Mouse (Mus musculus): Measurements from ENCODE around the gene Tmem177. TPM values are rescaled to one million over a fixed set of nuclear protein-coding genes. Genes with fewer than 3 reads are reported as not detected.

The Tmem177 gene
- polyA plus RNA-seq, 1 experiment from 2014 or later = 4.4 TPM

DNA sequence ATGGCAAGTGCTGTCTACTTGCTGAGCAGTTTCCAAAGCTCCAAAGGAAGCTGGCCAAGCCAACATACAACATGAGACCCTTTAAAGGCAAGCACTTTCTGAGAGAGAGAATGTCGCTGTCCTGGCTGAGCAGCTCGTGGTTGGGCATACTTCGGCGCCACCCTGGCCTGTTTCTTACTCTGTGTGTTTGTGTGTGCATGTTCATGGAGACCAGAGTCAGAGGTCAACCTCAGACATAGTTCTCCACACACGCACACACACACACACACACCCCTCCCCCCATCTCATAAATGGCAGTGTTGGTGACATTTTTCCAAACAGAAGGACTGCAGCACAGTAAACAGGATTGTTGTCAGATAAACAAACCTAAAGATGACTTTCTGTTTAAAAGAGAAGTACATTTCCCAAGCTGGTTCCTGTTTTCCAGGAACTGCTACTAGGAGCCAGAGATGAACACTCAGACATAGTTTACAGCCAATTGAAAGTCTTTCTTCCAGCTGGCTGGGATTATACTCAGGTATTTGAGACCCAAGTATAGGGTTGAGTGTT is 3.9 kb upstream of the Tmem177 start:
- DNase-seq (no peak), ATAC-seq (ENCODE audit: low read depth) (no peak)
- WGBS (ENCODE audit: insufficient replicate concordance) = 61% methylated on average over 5 of the region's 5 CpGs
- H3K27ac ChIP-seq = no peak overlapping the region
- H3K9ac ChIP-seq = no peak overlapping the region
- H3K4me2 ChIP-seq = no peak overlapping the region
- H3K9me3 ChIP-seq (replicated peaks) = no peaks in the 10 kb centered on the region
- H3K36me3 ChIP-seq = no peaks in the 10 kb centered on the region
- no peaks in the 10 kb centered on the region for H3K27me3 ChIP-seq
- no peak overlapping the region for H3K4me3 ChIP-seq (replicated peaks)
- peaks cover 27% of the 10 kb centered on the region for H3K4me1 ChIP-seq (replicated peaks)

DNA sequence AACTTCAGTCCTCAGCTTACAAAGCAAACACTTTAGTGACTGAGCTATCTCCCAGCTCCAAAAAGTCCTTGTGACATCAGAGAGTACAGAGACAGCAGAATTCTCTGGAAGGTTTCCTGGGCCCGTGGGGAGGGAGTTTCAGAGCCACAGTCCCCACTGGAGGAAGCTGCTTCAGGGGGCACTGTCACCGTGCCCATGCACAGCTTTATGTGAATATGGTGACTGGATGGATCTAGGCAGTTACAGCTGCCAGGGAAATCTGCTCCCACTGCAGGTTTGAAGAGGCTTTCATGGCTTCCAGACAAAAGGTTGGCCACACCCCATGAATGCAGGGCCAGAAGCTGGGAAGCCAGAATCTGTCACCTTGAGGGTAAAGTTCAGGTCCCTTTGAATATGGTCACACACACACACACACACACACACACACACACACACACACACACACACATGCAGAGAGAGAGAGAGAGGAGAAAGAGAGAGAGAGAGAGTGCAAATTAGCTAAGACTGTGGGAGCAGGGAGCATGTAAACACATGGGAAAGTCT is 5.7 kb downstream of the Tmem177 start:
- no peak overlapping the region for H3K4me3 ChIP-seq (replicated peaks)
- 65% methylated on average over 2 of the region's 2 CpGs for WGBS (ENCODE audit: insufficient replicate concordance)
- peaks cover 14% of the 10 kb centered on the region; the same call in 1 of the 2 replicates for H3K36me3 ChIP-seq
- no peak overlapping the region for H3K4me2 ChIP-seq
- no peaks in the 10 kb centered on the region for H3K27me3 ChIP-seq
- no peak for ATAC-seq (ENCODE audit: low read depth)
- DNase-seq = no peak
- H3K9ac ChIP-seq = no peak overlapping the region
- no peak overlapping the region for H3K27ac ChIP-seq
- no peaks in the 10 kb centered on the region for H3K9me3 ChIP-seq (replicated peaks)
- H3K4me1 ChIP-seq (replicated peaks) = peaks cover 19% of the 10 kb centered on the region

DNA sequence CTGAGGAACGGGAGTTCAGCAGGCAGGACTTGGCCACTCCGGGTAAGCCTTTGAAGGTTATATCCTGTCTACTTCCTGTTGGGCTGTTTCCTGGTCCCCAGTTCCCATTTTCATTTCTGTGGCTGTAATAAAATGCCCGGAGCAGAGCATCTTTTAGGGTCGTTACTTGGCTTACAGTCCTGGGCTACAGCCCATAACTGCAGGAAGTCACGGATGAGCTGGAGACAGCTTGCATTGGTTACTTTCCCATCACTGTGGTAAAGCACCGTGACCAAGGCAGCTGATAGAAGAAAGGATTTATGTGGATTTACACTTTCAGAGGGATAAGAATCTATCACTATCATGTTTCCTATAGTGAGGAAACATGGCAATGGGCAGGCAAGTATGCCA is 9.8 kb downstream of the Tmem177 start:
- H3K27ac ChIP-seq = no peak overlapping the region
- H3K27me3 ChIP-seq = no peaks in the 10 kb centered on the region
- H3K4me2 ChIP-seq = no peak overlapping the region
- no peaks in the 10 kb centered on the region for H3K9me3 ChIP-seq (replicated peaks)
- no peak overlapping the region for H3K9ac ChIP-seq
- H3K4me3 ChIP-seq (replicated peaks) = no peak overlapping the region
- WGBS (ENCODE audit: insufficient replicate concordance) = 30% methylated on average over 6 of the region's 6 CpGs
- ATAC-seq (ENCODE audit: low read depth) (no peak), DNase-seq (no peak)
- H3K36me3 ChIP-seq = no peaks in the 10 kb centered on the region
- 0 out of 2 replicates have a peak, but pooled peaks cover 7% of the 10 kb centered on the region for H3K4me1 ChIP-seq (replicated peaks)

DNA sequence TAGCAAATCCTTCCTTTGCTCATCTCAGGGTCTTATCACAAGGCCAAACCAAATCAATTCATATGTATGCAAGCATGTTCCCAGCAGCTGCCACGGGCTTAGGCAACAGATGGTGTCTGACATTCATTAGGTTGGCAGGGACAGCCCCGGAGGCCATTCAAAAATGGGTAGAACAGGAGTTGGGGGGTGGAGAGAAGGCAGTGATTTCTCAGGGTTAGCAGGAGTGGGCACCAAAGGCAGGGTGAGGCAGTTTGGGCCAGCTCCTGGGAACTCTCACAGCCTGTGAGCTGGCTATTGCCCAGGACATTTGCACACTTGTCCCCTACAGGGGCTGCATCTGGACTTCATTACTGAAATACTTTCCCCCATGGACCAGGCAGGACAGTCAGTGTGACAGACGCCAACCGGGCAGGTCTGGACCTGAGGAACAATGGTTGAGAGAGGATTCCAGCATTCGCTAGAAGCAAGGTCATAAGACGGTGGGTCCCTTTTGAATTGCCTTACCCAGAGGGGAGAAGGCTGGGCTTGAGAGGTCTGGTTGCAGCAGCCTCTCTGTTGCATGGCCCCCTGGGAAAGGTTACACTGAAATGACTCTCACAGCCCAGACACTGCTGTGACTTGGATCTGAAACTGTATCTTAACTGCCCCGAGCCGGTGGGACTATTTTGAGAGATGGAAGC is 10.3 kb downstream of the Tmem177 start:
- H3K4me3 ChIP-seq (replicated peaks) = no peak overlapping the region
- no peak overlapping the region for H3K27ac ChIP-seq
- no peak overlapping the region for H3K4me2 ChIP-seq
- no peaks in the 10 kb centered on the region for H3K36me3 ChIP-seq
- H3K9ac ChIP-seq = no peak overlapping the region
- 55% methylated on average over 8 of the region's 8 CpGs for WGBS (ENCODE audit: insufficient replicate concordance)
- H3K27me3 ChIP-seq = no peaks in the 10 kb centered on the region
- no peaks in the 10 kb centered on the region for H3K9me3 ChIP-seq (replicated peaks)
- DNase-seq = no peak
- 0 out of 2 replicates have a peak, but pooled peaks cover 7% of the 10 kb centered on the region for H3K4me1 ChIP-seq (replicated peaks)
- ATAC-seq (ENCODE audit: low read depth) = no peak

DNA sequence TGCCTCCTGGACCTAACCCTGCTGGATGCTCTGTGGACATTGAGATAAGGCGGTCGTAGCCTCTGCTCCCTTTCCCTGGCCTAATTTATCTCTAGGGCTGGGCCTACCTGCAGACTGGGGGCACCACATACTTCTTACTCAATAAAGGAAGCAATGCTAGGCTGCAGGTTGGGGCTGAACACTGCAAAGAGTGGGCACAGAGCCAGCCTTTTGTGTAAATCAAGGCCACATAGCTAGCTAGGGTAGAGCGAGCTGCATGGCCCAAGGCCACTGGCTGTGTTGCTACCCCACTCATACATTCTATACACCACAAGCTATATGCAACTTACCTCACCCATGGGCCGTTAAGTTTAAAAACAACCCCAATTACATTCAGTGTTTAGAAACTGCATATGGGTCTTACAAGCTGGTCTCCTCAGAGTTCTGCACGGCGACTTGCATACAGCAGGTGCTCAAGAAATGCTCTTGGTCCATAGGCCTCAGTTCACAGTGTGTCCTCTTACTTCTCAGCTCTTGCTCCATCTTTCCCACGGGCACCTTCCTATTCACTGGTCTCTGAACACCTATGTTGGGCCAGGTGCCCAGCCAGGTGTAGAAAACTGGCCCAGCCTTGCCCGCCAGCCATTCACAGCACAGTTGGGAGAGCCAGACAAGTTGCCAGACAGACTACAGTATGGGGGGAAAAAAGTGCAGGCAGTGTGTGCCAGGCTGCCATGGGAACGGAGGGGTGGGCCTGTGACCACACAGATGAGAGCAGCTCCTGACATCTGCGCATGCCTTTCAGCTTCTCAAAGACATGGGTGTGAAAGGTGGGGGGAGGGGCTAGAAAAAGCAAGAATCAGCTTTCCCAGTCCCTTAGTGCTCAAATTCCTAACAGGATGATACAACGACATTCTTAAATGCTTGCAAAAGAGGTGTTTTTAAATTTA is 13.5 kb downstream of the Tmem177 start:
- no peak overlapping the region for H3K27ac ChIP-seq
- no peaks in the 10 kb centered on the region for H3K27me3 ChIP-seq
- H3K9ac ChIP-seq = no peak overlapping the region
- DNase-seq (no peak), ATAC-seq (ENCODE audit: low read depth) (no peak)
- H3K36me3 ChIP-seq = no peaks in the 10 kb centered on the region
- no peak overlapping the region for H3K4me3 ChIP-seq (replicated peaks)
- H3K4me2 ChIP-seq = no peak overlapping the region
- no peaks in the 10 kb centered on the region for H3K4me1 ChIP-seq (replicated peaks)
- H3K9me3 ChIP-seq (replicated peaks) = no peaks in the 10 kb centered on the region
- WGBS (ENCODE audit: insufficient replicate concordance) = 72% methylated on average over 11 of the region's 11 CpGs

DNA sequence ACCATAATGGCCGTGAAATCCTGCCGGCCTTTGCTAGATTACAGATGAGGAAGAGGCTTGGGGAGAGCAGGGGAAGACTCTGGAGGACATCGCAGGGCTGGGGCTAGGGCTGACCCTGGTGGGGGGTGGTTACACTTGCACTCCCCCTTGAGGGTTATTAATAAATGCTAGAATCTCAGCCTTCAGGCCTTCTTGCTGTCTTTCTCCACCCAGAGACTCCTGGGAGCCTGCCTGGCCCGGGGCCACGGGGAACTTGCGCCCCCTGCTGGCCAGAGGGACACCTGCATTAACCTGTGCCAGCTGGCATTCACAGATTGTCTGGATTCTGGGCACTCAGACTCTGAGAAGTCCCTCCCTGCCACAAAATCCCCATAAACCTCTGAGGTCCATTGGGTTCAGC is 18.1 kb downstream of the Tmem177 start:
- 42% methylated on average over 6 of the region's 6 CpGs for WGBS (ENCODE audit: insufficient replicate concordance)
- no peak overlapping the region for H3K4me2 ChIP-seq
- no peak overlapping the region for H3K4me3 ChIP-seq (replicated peaks)
- H3K36me3 ChIP-seq = no peaks in the 10 kb centered on the region
- no peaks in the 10 kb centered on the region for H3K9me3 ChIP-seq (replicated peaks)
- peak; percentile 56 for DNase-seq
- H3K4me1 ChIP-seq (replicated peaks) = no peaks in the 10 kb centered on the region
- 0 out of 2 replicates have a peak, but pooled peaks have one; percentile 22 for ATAC-seq (ENCODE audit: low read depth)
- no peak overlapping the region for H3K9ac ChIP-seq
- H3K27me3 ChIP-seq = no peaks in the 10 kb centered on the region
- no peak overlapping the region for H3K27ac ChIP-seq

DNA sequence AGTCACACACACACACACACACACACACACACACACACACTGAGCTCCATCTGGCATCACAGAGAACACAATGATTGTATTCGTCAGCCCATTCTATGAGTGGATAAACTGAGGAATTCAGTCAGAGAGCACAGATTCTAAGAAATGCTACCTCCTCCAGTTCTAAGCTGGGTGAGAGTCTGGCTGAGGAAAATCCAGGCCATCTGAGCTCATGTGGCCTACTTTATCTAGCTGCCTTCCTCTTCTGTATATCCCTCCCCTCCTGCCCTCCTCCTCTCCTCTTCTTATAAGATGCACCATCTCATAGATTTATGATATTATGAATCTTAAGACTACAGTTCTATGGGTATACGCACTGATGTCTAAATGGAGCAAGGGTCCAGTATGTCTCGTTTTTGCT is 19.4 kb downstream of the Tmem177 start:
- no peak for ATAC-seq (ENCODE audit: low read depth)
- Histone ChIP-seq H3K9me3 (replicated peaks) (no peaks in the 10 kb centered on the region), H3K27ac (no peak overlapping the region), H3K27me3 (no peaks in the 10 kb centered on the region), H3K4me2 (no peak overlapping the region), H3K36me3 (no peaks in the 10 kb centered on the region), H3K9ac (no peak overlapping the region), H3K4me3 (replicated peaks) (no peak overlapping the region), H3K4me1 (replicated peaks) (no peaks in the 10 kb centered on the region)
- 59% methylated on average over 3 of the region's 3 CpGs for WGBS (ENCODE audit: insufficient replicate concordance)
- DNase-seq = no peak

DNA sequence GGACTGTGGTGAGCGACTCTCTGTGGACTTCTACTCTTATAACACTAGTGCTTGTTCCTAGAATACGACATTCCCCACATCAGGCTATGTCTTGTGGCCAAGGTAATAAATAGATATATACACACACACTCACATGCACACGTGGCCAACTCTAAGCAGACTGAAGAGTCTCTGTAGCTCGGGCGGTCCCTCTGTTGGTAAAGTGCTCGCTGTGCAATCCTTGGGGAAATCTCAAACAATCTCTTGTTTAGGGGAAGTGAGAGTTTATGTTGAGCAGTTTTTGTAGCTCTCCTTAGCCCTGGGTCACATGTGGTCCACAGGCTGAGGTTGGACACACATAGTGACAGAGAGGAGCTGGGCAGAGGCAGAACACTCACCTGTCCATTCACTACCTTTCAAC is 20.1 kb downstream of the Tmem177 start:
- H3K4me1 ChIP-seq (replicated peaks) = no peaks in the 10 kb centered on the region
- ATAC-seq (ENCODE audit: low read depth) = no peak
- H3K9ac ChIP-seq = no peak overlapping the region
- no peaks in the 10 kb centered on the region for H3K27me3 ChIP-seq
- no peak overlapping the region for H3K4me3 ChIP-seq (replicated peaks)
- WGBS (ENCODE audit: insufficient replicate concordance) = 60% methylated on average over 6 of the region's 6 CpGs
- no peaks in the 10 kb centered on the region for H3K9me3 ChIP-seq (replicated peaks)
- no peaks in the 10 kb centered on the region for H3K36me3 ChIP-seq
- no peak for DNase-seq
- no peak overlapping the region for H3K4me2 ChIP-seq
- H3K27ac ChIP-seq = no peak overlapping the region

DNA sequence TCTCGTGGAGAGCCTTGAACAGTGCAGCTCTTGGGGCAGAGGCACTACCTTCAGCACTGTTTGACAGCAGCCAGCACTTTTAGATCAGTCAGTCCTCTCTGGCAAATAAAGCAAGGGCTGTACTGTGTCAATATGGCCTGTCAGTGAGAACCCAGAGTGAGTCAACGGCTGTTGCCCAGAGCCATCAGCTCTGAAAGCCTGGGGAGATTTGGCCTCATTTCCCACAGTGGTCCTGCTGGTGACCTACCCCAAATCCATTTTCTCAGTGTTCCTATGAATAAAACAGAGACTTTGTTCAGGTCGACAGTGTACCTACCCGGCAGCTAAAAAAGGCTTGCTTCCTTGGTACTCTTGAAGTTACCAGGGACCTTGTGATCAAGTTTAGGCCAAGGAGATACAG is 21.1 kb downstream of the Tmem177 start:
- H3K4me3 ChIP-seq (replicated peaks) = no peak overlapping the region
- H3K9me3 ChIP-seq (replicated peaks) = no peaks in the 10 kb centered on the region
- DNase-seq (no peak), ATAC-seq (ENCODE audit: low read depth) (no peak; the same call in 1 of the 2 replicates)
- H3K27me3 ChIP-seq = no peaks in the 10 kb centered on the region
- H3K27ac ChIP-seq = no peak overlapping the region
- H3K4me1 ChIP-seq (replicated peaks) = no peaks in the 10 kb centered on the region
- no peak overlapping the region for H3K4me2 ChIP-seq
- no peak overlapping the region for H3K9ac ChIP-seq
- H3K36me3 ChIP-seq = no peaks in the 10 kb centered on the region
- WGBS (ENCODE audit: insufficient replicate concordance) = 56% methylated on average over 4 of the region's 4 CpGs

DNA sequence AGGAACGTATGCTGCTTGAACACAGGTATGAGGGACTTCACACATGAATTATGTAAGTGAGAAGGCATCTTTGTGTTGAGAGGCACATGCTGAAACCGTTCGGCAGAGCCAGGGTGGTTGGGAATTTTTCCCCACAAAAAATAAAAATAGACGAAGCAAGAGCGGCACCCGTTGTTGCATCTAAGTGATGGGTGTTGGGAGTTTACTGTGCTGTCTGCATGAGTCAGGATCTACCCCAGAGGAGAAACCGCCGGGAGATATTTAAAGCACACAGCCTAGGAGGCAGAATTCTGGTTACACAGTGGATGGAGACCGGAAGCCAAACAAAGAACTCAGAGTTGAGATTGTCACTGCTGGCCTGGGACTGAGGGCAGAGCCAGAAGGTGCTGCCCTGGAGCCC is 21.9 kb downstream of the Tmem177 start:
- Histone ChIP-seq H3K4me2 (no peak overlapping the region), H3K4me1 (replicated peaks) (no peaks in the 10 kb centered on the region), H3K4me3 (replicated peaks) (no peak overlapping the region), H3K27me3 (no peaks in the 10 kb centered on the region), H3K9me3 (replicated peaks) (no peaks in the 10 kb centered on the region), H3K36me3 (no peaks in the 10 kb centered on the region), H3K9ac (no peak overlapping the region), H3K27ac (no peak overlapping the region)
- 73% methylated on average over 9 of the region's 9 CpGs for whole genome bisulfite sequencing (ENCODE audit: insufficient replicate concordance)
- no peak for ATAC-seq (ENCODE audit: low read depth)
- DNase-seq = no peak

DNA sequence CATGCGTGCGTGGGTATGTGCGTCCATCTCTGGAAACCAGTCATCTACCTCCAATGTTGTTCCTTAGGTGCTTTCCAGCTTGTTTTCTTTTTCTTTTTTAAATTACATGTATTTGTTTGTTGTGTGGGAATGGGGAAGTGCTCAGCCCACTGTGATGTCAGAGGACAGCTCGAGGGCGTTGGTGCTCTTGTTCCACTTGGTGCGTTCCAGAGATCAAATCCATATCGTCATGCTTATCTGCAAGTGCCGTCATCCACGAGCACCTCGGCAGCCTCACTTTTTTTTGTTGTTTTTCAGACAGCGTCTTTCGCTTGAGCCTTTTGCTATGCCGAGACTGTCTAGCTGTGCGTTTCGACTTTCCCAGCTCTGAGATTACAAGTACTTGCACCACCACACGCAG is 23.7 kb downstream of the Tmem177 start:
- no peak overlapping the region for H3K4me2 ChIP-seq
- ATAC-seq (ENCODE audit: low read depth) (no peak), DNase-seq (no peak)
- H3K36me3 ChIP-seq = no peaks in the 10 kb centered on the region
- no peak overlapping the region for H3K9ac ChIP-seq
- no peaks in the 10 kb centered on the region; the same call in 1 of the 2 replicates for H3K4me1 ChIP-seq (replicated peaks)
- no peaks in the 10 kb centered on the region for H3K9me3 ChIP-seq (replicated peaks)
- no peaks in the 10 kb centered on the region for H3K27me3 ChIP-seq
- no peak overlapping the region for H3K4me3 ChIP-seq (replicated peaks)
- no peak overlapping the region for H3K27ac ChIP-seq
- 65% methylated on average over 16 of the region's 16 CpGs for WGBS (ENCODE audit: insufficient replicate concordance)

All from liver, embryonic 13.5 days (tissue).